Mouse (Mus musculus) small intestine, adult 2 months (tissue): Measurements from ENCODE around the gene Cep170b.

Source experiments
- CTCF ChIP-seq: fragments of 200-500 bp; IDR thresholded peaks from 2 replicates; pipeline ENCODE4 v1.5.1; 2012; ENCODE audit warnings: low read depth, mild to moderate bottlenecking, control low read depth, inconsistent platforms, low read length, moderate library complexity, mixed read lengths; ENCODE audit not compliant: insufficient replicate concordance, insufficient read length; ENCODE audit errors: extremely low read depth
- POLR2A ChIP-seq: fragments of 200-500 bp; IDR thresholded peaks from 2 replicates; pipeline ENCODE4 v1.6.1; 2012; ENCODE audit warnings: low read depth, mild to moderate bottlenecking, control low read depth, inconsistent platforms, low read length, moderate library complexity

GRCm38 (mm10) chr12:112730808-112731207, 10.6 kb downstream of the Cep170b start:
- TF ChIP-seq CTCF = no peak
- TF ChIP-seq POLR2A = no peak
